Mouse (Mus musculus) bone marrow, adult 2 months (tissue): ENCODE measurements at regions not wholly inside any gene's neighbourhood (a gene's known extent, or its start where the extent isn't known, plus 50 kb on each side); places are given as distances from the start of the nearest gene placed in this dataset.
"Not testable (repeated sequence)": the region's sequence is repeated elsewhere in the genome, so short reads cannot be mapped to it uniquely, and the experiment has no call there.

Source experiments
- CTCF ChIP-seq: fragments of 200-500 bp; IDR thresholded peaks from 2 replicates; pipeline ENCODE4 v1.5.1; 2011; ENCODE audit warnings: low read length, control low read depth; ENCODE audit not compliant: control insufficient read depth, insufficient read depth
- POLR2A ChIP-seq: fragments of 200-500 bp; IDR thresholded peaks from 2 replicates; pipeline ENCODE4 v1.6.1; 2011; ENCODE audit warnings: low read depth, mild to moderate bottlenecking, control low read depth, low read length, borderline replicate concordance; ENCODE audit not compliant: control insufficient read depth

DNA sequence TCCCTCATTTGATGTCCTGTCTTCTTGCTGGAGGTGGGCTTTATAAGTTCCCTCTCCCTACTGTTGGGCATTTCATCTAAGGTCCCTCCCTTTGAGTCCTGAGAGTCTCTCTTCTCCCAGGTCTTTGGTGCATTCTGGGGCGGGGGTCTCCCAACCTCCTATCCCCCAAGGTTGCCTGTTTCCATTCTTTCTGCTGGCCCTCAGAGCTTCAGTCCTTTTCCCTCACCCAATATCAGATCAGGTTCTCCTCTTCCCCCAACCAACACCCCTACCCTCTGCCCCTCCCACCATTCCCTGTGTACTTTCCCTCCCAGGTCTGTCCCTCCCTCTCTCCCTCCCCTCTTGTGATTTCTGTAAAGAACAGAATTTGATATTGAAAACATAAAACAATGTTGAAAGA lies 297.9 kb downstream of the Med10 start:
- TF ChIP-seq CTCF, POLR2A: not testable (repeated sequence)
